Mouse (Mus musculus) cerebellum, postnatal 14 days (tissue): Measurements from ENCODE around the gene Acbd3.

Experiments
- DNase-seq, 2 experiments: peaks; one replicate each; pipeline ENCODE4 v3.0.0; 2021; ENCODE audit warnings: mixed read lengths in 2 of 2

The Acbd3 gene

DNA sequence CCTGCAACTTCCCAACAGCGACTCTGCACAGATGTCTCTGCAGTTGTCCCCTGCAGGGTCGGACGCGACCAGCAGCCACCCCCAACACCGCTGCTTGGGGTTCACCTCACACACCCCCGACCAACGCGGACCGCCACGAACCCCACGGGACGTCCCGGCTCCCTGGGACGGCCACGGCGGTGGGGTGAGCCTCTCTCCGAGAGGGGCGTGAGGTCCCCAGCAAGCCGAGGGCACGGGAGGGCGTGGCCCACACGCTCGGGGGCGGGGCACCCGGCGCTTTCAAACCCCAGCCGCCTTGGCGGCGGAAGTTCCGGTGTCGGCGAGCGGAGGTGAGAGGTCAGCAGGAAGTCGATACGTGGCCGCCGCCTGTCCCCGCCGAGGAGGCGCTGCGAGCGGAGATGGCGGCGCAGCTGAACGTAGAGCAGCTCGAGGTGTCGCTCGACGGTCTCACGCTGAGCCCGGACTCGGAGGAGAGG lies at the start of gene Acbd3:
Gene Acbd3 (plus strand): TSS at position 340 of the 476 bp plus-strand sequence.
- DNase-seq = peak; percentile 89 to 90

DNA sequence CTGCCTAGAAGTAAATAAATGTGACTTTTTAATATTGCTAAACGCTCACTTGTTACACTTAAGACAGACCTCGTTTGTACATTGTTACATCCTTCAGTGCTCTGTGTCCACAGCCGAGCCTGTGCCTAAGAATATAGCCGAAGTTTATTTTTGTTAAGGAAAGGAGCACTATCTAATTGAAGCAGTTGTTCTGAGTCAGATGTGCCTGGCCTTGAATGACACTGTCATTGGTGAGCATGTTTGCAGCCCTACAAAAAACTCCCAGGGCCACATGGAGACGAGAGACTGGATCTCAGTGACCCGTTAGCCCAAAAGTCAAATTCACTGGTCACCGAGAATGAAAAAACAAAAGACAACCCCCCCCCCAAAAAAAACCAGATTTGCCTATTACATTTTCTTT lies 34.6 kb upstream of the Acbd3 start:
- no peak for DNase-seq

DNA sequence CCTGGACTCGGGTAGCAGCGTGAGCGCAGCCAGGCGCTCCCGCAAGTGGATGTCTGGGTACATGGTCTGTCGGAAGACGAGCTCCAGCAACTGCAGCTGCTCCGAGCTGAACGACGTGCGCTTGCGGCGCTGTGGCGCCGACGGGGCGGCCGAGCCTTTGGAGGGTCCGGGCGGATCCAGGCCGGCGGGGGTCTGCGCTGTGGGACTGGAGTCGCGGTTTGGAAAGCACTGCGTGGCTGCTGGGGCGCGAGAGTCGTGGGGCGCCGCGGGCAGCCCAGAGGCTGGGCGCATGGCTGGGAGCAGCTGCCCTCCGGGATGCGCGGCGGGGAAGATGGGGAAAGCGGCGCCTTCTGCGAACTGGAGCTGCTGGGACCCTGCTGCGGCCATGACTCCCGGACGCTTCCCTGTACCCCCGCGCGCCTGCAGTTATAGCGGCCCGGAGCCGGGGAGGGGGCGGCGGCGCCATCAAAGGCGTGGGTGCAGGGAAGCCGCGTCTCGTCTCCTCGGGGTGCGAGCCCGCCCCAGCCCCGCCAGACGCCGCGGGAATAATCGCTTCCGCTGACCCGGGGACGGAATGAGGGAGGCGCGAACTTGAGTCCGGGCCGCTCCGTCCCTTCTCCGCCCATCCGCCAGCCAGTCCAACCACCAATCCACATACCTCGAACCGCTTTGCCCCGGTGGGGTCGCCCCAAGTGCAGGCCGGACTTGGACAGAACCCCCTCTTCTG lies 29.1 kb upstream of the Acbd3 start, which contains the start of gene Mixl1:
Gene Mixl1 (minus strand): TSS at position 409 of the 727 bp plus-strand sequence.
- no peak for DNase-seq

DNA sequence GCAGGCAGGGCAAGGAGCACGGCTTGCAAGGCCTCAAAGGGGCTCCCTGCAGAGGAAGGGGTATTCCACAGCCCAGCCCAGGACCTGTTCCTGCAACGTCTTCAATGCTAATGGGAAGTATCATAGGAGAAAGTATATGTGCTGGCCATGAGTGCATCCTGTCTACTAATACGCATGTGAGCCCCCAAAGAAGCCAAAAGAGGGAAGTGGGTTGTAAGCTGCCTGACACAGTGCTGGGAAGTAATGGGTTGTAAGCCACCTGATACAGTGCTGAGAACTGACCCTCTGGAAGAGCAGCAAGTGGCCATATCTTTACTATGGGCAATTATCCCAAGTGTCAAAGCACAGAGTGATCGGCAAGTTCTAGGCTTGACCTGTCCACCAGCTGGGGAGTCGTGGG lies 27.8 kb upstream of the Acbd3 start:
- DNase-seq = no peak

DNA sequence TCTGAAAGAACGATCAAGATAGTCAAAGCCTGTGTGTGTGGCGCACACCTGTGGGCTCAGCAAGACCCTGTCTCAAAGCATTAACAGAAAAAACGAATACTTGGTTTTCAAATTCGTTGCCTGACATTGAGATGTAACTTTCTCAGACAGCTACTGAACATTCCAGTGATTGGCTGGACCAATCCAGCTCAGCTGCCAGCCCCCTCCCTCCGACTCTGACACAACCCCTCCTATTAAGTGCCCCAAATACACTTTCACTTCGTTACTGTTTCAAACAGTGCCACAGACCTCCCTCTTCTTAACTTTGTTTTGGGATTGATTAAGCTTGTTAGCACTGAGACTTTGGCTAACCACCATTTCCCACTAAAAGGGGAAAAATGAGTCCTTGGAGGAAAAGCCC lies 22.4 kb upstream of the Acbd3 start:
- no peak for DNase-seq

DNA sequence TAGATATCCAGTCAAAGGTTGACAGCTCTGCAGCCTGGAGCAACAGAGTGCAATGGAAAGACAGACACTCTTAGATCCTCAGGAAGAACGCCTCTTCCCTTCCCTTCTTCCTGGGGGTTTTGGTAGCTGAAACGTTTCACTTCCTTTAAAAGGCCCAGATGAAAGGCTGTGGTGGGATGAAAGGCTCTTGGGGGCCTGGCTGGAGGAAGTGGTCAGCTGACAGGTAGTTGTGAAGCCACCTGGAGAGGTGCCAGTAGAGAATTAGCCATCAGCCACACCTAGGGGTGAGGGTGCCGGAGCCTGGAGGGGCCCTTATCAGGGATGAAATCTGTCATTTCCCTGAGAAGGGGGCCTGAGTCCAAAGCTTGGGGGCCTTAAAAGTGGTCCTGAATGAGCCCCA lies 18.5 kb upstream of the Acbd3 start:
- no peak for DNase-seq

GRCm38 (mm10) chr1:180707813-180708212 lies 18.0 kb upstream of the Acbd3 start:
- no peak for DNase-seq

DNA sequence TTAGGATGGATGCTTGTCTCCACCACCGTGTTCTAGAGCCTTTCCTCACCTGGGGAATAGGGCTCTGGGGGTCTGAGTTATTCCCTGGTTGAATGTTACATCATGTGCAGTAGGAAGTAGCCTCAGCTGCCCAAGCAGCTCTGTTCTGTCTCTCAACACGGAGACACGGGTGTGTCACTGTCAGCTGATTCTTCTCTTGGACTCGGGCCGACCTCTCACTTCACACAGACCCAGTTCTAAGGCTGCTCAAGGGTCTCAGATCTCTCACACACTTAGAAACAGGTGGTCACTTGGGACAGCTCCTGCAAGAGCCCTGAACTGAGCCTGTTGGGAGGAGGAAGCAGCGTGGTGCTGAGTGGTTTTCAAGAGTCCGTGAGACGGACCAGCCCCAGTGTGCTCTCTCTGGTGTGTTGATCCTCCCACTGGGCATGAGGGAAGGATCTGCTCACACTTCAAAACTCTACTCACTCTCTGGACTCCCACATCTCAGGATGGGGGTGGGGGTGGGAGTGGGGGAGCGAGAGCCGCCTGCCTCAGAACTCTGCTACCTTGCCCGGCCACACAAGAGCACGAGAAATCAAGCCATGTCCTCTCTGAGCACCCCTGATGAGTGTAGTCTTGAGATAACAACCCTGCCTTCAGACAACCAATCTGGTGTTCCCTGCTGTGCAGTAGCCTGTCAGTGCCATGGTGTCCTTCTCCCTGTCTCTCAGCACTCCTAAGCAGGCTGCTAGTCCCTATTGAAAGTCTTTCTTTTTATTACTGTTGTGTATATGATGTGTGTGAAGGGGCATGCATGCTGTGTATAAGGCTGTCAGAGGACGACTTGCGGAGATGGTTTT lies 16.7 kb upstream of the Acbd3 start:
- no peak for DNase-seq

DNA sequence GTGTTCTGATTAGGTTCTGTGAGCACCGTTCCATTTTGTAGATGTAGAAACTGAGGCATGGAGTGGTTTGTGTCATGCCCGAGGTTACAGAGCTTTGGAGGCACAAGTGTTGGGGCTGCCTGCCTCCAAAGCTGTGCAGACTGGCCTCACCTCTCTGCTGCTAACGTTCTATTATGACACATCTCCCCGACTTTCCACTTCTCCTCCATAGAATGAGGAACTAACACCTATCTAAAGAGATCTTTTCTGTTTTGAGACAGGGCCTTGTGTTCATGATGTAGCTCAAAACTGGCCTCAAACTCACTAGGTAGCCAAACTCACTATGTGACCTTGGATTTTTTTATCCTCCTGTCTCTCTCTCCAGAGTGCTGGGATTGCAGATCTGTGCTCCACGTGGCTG lies 7.1 kb upstream of the Acbd3 start:
- DNase-seq = no peak

GRCm38 (mm10) chr1:180719483-180719882 lies 6.4 kb upstream of the Acbd3 start:
- DNase-seq = no peak

- DNase-seq = peak; percentile 92 to 95
Measured at GRCm38 (mm10) chr1:180719951-180720689, 5.7 kb upstream of the Acbd3 start.

DNA sequence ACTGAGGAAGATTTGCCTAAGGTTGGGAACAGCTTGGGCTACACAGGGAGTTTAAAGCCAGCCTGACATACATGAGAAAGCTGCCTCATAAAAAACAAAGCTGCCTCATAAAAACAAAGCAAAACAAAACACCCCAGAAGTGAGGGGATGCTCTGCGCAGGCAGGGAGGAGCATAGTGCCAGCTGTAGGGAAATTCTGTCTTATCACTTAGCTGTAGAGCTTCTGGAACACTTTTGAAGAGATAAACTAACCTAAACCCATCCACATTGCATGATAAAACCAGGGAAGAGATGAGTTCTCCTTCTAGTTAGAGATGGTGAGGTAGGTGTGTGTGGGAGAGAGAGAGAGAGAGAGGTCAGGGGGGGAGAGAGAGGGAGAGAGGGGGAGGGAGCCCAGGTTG lies 3.2 kb upstream of the Acbd3 start:
- no peak for DNase-seq

DNA sequence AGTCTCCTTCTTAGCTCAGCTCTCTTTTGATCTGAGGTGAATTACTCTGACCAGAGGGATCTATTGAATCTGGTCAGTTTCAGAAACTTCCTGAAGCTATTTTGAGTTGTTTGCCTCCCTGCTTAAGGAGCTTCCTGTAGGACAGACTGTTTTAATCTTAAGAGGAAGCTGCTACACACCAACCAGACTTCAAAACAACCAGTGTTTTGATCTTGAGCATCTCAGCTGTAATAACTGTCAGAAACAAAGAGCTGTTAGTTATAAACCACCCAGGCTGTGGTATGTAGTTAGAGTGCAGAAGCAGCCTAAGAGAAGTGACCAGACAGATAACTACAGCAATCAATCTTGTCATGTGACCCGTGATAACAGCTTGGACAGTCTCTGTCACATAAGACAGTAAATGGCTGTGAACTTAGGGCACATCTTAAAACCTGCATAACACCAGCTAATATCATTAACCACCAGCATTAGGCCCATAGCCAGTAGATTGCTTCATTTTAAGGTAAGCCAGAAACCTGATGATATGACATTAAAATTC lies 2.1 kb upstream of the Acbd3 start:
- no peak for DNase-seq

GRCm38 (mm10) chr1:180726183-180726582 lies 340 bp downstream of the Acbd3 start:
- DNase-seq = no peak

- no peak for DNase-seq
Measured at GRCm38 (mm10) chr1:180729231-180729630, 3.4 kb downstream of the Acbd3 start.

DNA sequence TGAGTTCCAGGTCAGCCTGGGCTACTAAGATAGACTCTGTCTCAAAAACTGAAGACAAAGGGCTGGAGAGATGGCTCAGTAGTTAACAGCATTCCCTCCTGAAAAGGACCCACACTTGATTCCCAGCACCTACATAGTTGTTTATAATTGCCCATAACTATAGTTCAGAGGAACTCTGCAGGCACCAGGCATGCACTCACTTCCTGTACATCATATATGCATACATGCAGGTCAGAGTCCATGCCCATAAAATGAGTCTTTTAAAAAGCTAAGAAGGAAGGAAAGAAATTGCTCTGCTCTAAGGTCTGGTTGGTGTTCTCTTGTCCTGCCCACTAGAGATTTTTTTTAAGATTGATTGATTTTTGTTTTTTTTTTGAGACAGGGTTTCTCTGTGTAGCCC lies 22.0 kb downstream of the Acbd3 start:
- DNase-seq = no peak

DNA sequence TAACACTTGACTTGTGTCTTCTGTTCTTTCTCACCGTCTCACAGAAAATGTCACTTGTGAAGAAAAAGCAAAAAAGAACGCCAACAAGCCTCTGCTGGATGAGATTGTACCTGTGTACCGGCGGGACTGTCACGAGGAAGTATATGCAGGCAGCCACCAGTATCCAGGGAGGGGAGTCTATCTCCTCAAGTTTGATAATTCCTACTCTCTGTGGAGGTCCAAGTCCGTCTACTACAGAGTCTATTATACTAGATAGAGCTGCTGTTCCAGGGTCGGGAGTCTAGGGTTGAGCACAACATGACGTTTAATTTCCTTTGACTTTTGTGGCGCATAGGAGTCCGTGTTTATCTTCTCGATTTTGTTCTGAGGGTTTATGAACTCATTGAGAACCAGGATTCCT lies 26.3 kb downstream of the Acbd3 start:
- DNase-seq = no peak

- no peak for DNase-seq
Measured at GRCm38 (mm10) chr1:180754376-180754775, 28.5 kb downstream of the Acbd3 start.

- no peak for DNase-seq
Measured at GRCm38 (mm10) chr1:180756711-180757110, 30.9 kb downstream of the Acbd3 start.

- no peak for DNase-seq
Measured at GRCm38 (mm10) chr1:180757252-180757955, 31.6 kb downstream of the Acbd3 start.

DNA sequence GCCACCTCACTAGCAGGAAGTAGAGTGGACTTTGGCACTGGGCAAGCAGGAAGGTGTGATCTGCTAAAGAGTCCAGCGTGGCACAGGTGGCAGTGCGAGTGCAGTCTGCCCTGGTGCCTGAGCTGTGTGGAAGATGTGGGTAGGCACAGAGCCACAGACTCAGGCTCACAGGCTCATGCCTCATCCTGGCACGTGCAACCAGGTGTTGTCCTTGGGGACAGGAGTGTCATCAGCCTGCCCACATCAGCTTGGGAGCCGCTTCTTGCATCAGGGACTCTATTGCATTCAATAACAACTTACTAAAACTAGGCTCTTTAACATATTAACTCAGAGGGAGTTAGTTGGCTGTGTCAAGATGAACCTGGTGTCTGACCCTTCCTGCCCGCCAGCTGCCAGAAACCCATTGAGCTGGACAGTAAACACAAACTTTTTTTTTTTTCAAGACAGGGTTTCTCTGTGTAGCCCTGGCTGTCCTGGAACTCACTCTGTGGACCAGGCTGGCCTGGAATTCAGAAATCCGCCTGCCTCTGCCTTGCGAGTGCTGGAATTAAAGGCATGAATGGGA lies 32.2 kb downstream of the Acbd3 start:
- no peak for DNase-seq

GRCm38 (mm10) chr1:180762180-180762579 lies 36.3 kb downstream of the Acbd3 start:
- DNase-seq = no peak
